Mouse (Mus musculus) stomach, embryonic 16.5 days (tissue): ENCODE measurements at regions not wholly inside any gene's neighbourhood (a gene's known extent, or its start where the extent isn't known, plus 50 kb on each side); places are given as distances from the start of the nearest gene placed in this dataset.

ENCODE experiments used
- ATAC-seq: fragments of 200-750 bp; cut with Nextera tagmentation; 2 replicates; pipeline ENCODE4 v1.8.0; 2017; ENCODE audit warnings: moderate number of reproducible peaks, moderate TSS enrichment; ENCODE audit not compliant: insufficient read depth, low FRiP score
- H3K27ac ChIP-seq: fragments of 300-500 bp; sonication (generic); 2 replicates; pipeline ENCODE4 v1.5.1; 2014; ENCODE audit warnings: low read length
- H3K27me3 ChIP-seq: fragments of 300-500 bp; sonication (generic); 2 replicates; pipeline ENCODE4 v1.6.1; 2014; ENCODE audit warnings: low read length, control low read depth, mixed read lengths; ENCODE audit not compliant: control insufficient read depth, insufficient read depth
- H3K36me3 ChIP-seq: fragments of 300-500 bp; sonication (generic); 2 replicates; pipeline ENCODE4 v1.6.1; 2014; ENCODE audit warnings: low read length; ENCODE audit not compliant: control insufficient read depth, insufficient read depth
- H3K4me1 ChIP-seq: fragments of 300-500 bp; sonication (generic); 2 replicates; pipeline ENCODE4 v1.6.1; 2014; ENCODE audit warnings: low read length, control low read depth, mixed read lengths; ENCODE audit not compliant: control insufficient read depth, insufficient read depth
- H3K4me2 ChIP-seq: fragments of 300-500 bp; sonication (generic); 2 replicates; pipeline ENCODE4 v1.6.1; 2014; ENCODE audit warnings: low read depth, low read length, mixed read lengths
- H3K4me3 ChIP-seq: fragments of 300-500 bp; sonication (generic); replicated peaks from 2 replicates; pipeline ENCODE4 v1.5.1; 2014; ENCODE audit warnings: mild to moderate bottlenecking, low read length
- H3K9ac ChIP-seq: fragments of 300-500 bp; sonication (generic); 2 replicates; pipeline ENCODE4 v1.6.1; 2014; ENCODE audit warnings: low read length
- H3K9me3 ChIP-seq: fragments of 300-500 bp; sonication (generic); replicated peaks from 2 replicates; pipeline ENCODE4 v1.6.1; 2016; ENCODE audit warnings: low read length, control low read depth; ENCODE audit not compliant: control insufficient read depth
- WGBS: fragments of 180-500 bp; shearing (Covaris S2); extraction: QIAGEN DNeasy Blood & Tissue Kit; methylation state at CpG from one replicate; pipeline ENCODE4 v1.1.7; 2014; 5-methylcytosine and 5-hydroxymethylcytosine counted together

DNA sequence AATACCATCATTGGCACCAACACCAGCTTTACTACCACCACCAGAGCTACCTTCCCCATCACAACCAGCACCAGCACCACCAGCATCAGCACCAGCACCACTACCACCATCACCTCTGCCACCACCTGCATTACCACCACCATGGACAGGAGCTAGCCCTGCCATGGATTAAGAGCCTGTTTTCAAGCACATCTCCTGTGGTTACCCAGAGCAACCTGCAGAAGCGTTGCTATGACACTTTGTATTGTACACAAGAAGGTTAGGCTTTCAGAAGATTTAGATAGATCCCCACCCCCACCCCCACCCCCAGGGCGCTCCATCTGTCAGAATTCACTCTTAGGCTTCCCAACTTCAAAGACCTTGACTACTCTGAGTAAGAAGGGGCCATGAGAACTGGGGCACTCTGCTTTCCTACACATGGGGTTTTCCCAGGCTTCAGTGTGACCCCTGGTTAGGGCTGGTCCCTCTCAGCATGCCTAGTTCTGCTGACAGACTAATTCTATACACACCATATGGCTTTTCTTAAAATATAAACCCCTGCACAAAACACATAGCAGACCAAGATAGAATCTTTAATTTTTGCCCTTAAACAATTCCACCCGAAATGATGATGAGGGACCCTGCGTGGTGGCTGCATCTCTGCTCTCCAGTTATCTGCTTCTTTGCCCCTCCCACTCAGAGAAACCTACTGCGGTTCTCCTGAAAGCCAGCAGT, 463.7 kb upstream of the Gulo start:
- H3K4me3 ChIP-seq, result no peak overlapping the region
- ATAC-seq, result peak; percentile 56
- H3K4me1 ChIP-seq, result 0 out of 2 replicates have a peak, but pooled peaks cover 6% of the 10 kb centered on the region
- H3K4me2 ChIP-seq, result no peak overlapping the region
- H3K9me3 ChIP-seq, result no peaks in the 10 kb centered on the region
- H3K27ac ChIP-seq, result peak overlapping the region; percentile 22
- no peak overlapping the region for H3K9ac ChIP-seq
- H3K27me3 ChIP-seq, result no peaks in the 10 kb centered on the region
- H3K36me3 ChIP-seq, result no peaks in the 10 kb centered on the region
- WGBS, result 27% methylated on average over 5 of the region's 5 CpGs

DNA sequence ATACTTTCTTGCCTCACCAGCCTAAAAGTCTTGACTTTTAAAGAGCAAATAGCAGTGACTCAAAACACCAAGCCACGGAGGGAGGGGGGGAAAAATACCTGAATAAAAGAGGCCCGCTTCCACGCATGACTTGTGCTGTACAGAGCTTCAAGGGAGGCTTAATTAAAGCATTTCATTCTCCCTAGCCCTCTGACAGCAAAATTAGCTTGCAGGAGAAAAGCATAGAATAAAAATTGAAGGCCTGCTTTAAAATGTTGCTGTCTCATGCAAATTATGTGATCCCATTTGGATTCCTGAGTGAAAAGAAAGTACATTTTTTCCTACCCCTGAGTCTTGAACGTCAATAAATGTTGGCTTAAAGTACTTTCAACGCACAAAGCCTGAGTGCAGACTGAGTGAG, 453.1 kb upstream of the Gulo start:
- peaks cover 3% of the 10 kb centered on the region for H3K9me3 ChIP-seq
- H3K9ac ChIP-seq, result no peak overlapping the region
- ATAC-seq, result no peak
- no peaks in the 10 kb centered on the region for H3K4me1 ChIP-seq
- H3K4me3 ChIP-seq, result no peak overlapping the region
- H3K4me2 ChIP-seq, result no peak overlapping the region
- H3K27ac ChIP-seq, result no peak overlapping the region
- no peaks in the 10 kb centered on the region for H3K27me3 ChIP-seq
- no peaks in the 10 kb centered on the region for H3K36me3 ChIP-seq
- whole genome bisulfite sequencing, result 84% methylated on average over 5 of the region's 5 CpGs

DNA sequence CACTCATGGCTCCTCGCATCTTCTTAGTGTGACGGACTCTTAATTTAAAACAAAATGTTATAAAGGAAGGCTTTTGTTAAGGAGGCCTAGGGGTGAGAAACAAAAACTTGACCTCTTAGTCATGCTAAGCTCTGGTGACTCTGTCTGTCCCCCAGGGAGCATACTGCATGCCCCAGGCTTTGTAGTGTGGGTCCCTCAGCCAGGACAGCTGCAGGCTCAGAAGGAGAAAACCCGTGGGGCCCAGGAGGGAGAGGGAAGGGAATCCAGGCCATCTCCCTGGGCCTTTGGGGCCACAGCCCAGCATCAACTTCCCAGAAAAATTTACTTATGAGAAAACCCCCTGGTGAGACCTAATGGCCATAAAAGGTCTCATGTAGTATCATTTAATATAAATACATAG, 451.8 kb upstream of the Gulo start:
- no peak for ATAC-seq

DNA sequence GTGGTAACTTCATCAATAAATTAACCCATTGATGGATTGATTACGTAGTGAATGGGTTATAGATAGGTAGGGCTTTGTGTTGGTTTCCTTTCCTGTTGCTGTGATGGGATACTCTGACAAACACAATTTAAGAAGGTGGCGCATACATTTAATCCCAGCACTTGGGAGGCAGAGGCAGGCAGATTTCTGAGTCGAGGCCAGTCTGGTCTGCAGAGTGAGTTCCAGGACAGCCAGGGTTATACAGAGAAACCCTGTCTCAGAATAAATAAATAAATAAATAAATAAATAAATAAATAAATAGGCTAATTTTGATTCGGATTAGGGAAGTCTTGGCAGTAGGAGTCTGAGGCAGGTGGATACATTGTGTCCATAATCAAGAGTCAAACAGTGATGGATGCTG, 449.7 kb upstream of the Gulo start:
- H3K4me3 ChIP-seq, result no peak overlapping the region
- no peak for ATAC-seq
- WGBS, result 85% methylated on average over 4 of the region's 4 CpGs
- H3K27me3 ChIP-seq, result no peaks in the 10 kb centered on the region
- H3K27ac ChIP-seq, result no peak overlapping the region
- H3K4me2 ChIP-seq, result no peak overlapping the region
- H3K4me1 ChIP-seq, result no peaks in the 10 kb centered on the region
- H3K9me3 ChIP-seq, result peaks cover 3% of the 10 kb centered on the region
- no peak overlapping the region for H3K9ac ChIP-seq
- no peaks in the 10 kb centered on the region for H3K36me3 ChIP-seq

More for the DNA sequence above, 451.8 kb upstream of the Gulo start:
- H3K9me3 ChIP-seq, result peaks cover 3% of the 10 kb centered on the region
- no peak overlapping the region for H3K27ac ChIP-seq
- no peaks in the 10 kb centered on the region for H3K27me3 ChIP-seq
- no peak overlapping the region for H3K9ac ChIP-seq
- H3K36me3 ChIP-seq, result no peaks in the 10 kb centered on the region
- WGBS, result 77% methylated on average over 3 of the region's 3 CpGs
- H3K4me2 ChIP-seq, result no peak overlapping the region
- H3K4me1 ChIP-seq, result no peaks in the 10 kb centered on the region
- no peak overlapping the region for H3K4me3 ChIP-seq

DNA sequence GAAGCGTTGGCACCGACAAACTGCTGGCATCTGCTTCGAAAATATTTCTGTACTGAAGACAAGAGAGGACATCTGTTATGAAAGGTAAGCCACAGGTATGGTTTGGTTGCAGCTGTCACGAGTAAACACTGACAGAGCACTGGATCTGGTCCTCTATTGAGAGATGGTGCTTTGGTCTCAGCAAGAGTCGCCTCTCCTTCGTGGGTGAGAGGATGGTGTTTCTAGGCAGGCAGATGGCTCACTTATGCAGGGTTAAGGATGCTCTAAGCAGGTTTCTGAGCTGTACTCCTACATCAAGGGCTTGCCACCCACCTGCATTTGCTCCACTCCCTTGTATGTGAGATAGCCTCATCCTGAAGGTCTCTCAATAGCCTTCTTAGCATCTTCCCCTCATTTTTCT, 448.3 kb upstream of the Gulo start:
- no peak overlapping the region for H3K4me2 ChIP-seq
- H3K4me1 ChIP-seq, result no peaks in the 10 kb centered on the region
- no peak overlapping the region for H3K9ac ChIP-seq
- H3K27me3 ChIP-seq, result no peaks in the 10 kb centered on the region
- ATAC-seq, result no peak
- H3K9me3 ChIP-seq, result peaks cover 6% of the 10 kb centered on the region
- no peaks in the 10 kb centered on the region for H3K36me3 ChIP-seq
- WGBS, result 81% methylated on average over 6 of the region's 6 CpGs
- H3K27ac ChIP-seq, result no peak overlapping the region
- no peak overlapping the region for H3K4me3 ChIP-seq

DNA sequence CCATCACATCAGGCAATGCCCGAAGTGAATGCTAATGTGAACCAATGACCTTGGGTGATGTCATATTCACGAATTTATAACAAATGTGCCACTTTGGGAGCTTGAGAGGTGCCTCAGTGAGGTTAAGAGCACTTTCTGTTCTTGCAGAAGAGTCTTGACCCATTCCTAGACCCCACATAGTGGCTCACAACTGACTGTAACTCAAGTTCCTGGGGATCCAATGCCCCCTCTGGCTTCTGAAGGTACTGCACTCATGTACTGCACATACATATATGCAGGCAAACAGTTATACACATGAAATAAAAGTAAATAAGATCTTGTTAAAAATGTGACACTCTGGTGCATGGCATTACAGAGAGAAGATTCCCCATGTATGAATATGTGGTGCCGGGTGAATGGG, 443.8 kb upstream of the Gulo start:
- Histone ChIP-seq H3K4me3 (no peak overlapping the region), H3K27ac (no peak overlapping the region), H3K4me2 (no peak overlapping the region), H3K9ac (no peak overlapping the region), H3K4me1 (no peaks in the 10 kb centered on the region), H3K27me3 (no peaks in the 10 kb centered on the region), H3K36me3 (no peaks in the 10 kb centered on the region), H3K9me3 (peaks cover 5% of the 10 kb centered on the region; the same call in 1 of the 2 replicates)
- WGBS, result 80% methylated on average over 3 of the region's 3 CpGs
- no peak for ATAC-seq

DNA sequence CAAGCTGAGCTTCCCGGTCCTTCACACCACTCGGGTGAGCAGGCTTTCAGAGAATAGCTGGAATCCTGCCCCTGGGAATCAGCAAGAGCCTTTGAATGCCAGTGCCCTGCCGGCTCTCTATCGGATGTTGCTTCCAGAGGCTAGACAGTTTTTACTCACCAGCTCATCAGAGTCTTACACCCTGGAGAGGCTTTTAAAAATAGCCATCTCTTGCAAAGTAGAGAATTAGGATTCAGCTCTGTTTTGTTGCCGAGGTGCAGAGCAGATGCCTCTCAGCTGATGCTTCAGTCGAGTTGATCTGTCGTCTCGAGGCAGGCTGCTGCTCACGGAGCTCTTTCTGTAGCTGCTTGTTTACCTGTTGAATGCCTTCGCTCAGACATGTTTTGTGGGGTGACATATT, 441.3 kb upstream of the Gulo start:
- Histone ChIP-seq H3K4me2 (no peak overlapping the region), H3K27me3 (no peaks in the 10 kb centered on the region), H3K4me1 (no peaks in the 10 kb centered on the region), H3K9ac (no peak overlapping the region), H3K4me3 (no peak overlapping the region), H3K36me3 (no peaks in the 10 kb centered on the region), H3K27ac (no peak overlapping the region), H3K9me3 (peaks cover 5% of the 10 kb centered on the region; the same call in 1 of the 2 replicates)
- 51% methylated on average over 10 of the region's 10 CpGs for WGBS
- ATAC-seq, result no peak

DNA sequence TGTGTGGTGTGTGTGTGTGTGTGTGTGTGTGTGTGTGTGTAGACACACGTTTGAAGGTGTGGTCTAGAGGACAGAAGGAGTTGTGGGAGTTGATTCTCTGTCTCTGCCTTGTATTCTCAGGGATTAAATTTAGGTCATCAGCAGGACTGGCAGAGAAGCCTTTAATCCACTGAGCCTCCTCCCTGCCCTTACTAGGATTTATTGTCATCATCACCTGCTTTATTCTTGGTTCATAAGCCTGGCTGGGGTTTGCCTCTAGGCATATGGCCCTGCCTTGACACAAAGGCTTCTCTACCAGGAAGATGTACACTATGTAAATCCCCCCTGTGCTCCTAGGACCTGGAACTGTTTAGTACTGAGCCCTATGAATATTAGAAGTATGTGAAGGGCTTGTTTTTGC, 433.6 kb upstream of the Gulo start:
- Histone ChIP-seq H3K9me3 (no peaks in the 10 kb centered on the region), H3K4me2 (no peak overlapping the region), H3K27me3 (no peaks in the 10 kb centered on the region), H3K9ac (no peak overlapping the region), H3K27ac (no peak overlapping the region), H3K36me3 (no peaks in the 10 kb centered on the region), H3K4me3 (no peak overlapping the region), H3K4me1 (no peaks in the 10 kb centered on the region)
- ATAC-seq, result no peak
- WGBS, result 16% methylated on average over 1 of the region's 1 CpGs

DNA sequence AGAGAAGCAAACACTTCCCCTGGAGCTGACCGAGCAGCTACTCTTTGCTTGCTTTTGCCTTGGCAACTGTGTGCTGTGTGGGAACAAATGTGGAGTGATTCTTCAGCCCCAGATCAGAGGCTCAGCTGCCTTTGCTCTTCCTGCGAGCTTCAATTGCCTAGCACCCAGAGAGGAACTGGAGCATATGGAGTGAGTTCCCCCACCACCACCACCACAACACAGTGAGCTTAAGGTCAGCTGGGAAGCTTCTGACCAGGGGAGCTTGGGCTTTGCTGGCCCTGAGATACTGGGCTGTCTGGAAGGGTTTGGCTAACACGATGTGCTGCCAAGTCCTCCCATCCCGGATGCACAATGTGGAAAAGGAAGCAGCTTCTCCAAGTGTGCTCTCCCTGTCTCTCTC, 432.8 kb upstream of the Gulo start:
- Histone ChIP-seq H3K36me3 (no peaks in the 10 kb centered on the region), H3K27me3 (no peaks in the 10 kb centered on the region), H3K4me2 (no peak overlapping the region), H3K27ac (no peak overlapping the region), H3K9me3 (no peaks in the 10 kb centered on the region), H3K9ac (no peak overlapping the region), H3K4me1 (no peaks in the 10 kb centered on the region), H3K4me3 (no peak overlapping the region)
- ATAC-seq, result no peak
- WGBS, result 29% methylated on average over 4 of the region's 4 CpGs
